Mouse (Mus musculus): Measurements from ENCODE around the gene Zcchc24.

DNA sequence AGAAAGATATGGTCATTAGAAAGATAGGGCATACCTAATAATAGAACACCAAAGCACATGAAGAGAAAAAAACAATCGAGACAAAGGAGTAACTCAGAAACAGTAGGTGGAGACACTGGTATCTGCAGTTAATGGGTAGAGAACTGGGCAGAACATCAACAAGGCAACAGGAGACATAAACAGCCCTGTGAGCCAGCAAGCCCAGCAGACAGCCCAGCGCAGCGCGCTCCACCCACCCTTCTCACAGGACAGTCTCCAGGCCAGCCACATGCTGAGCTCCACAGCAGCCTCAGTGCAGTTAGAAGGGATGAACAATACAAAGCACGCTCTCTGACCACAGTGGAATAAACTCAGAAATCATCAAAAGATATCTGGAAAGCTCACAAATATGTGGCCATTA is 15.8 kb downstream of the Zcchc24 start:
- TF ChIP-seq CTCF (conservative IDR thresholded peaks at IDR 0.05; ENCODE audit: low read length) (no peak), NANOG (IDR thresholded peaks at IDR 0.05; ENCODE audit: borderline replicate concordance, low read length) (no peak), POU5F1 (IDR thresholded peaks at IDR 0.05; ENCODE audit: borderline replicate concordance, low read length) (no peak)

Measured in E14TG2a.4 (cell line).